Comparison of ENCODE assay signal across 8 mouse cellular contexts in the genomic region with DNA sequence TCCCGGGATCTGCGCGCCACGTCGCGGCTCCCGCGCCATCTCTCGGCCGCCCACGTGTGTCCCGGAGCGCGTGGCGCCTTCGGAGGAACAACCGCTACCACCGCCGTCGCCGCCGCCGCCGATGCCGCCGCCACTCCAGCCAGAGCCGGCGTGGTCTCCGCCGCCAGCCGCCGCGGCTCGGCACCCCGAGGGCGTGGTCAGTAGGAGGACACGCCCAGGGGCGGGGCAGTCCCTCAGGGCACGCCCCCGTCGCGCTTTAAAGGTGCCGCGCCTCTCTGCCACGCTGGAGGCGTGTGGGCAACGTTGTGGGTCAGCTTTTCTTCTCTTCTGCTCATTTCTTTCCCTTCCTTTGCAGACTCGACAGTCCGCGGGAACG. TPM values are rescaled to one million over a fixed set of nuclear protein-coding genes. Genes with fewer than 3 reads are reported as not detected.
DNase-seq lines count a peak whose midpoint lies in the region; ATAC-seq and TF ChIP-seq lines count a peak whose summit lies in the region.

Gene Fzd9, minus strand, starts transcription at position 152 of the 376 bp plus-strand sequence.

- peak within 1 kb of the TSS; percentile 82 for H3K4me3 ChIP-seq in gastrocnemius, adult 2 months
- H3K4me3 ChIP-seq in hindbrain, embryonic 16.5 days (ENCODE audit: low read length) = peak within 1 kb of the TSS; percentile 73

- H3K9ac ChIP-seq in hindbrain, embryonic 16.5 days (ENCODE audit: low read depth, low read length) = peak within 1 kb of the TSS; percentile 77

- H3K27ac ChIP-seq in gastrocnemius, adult 2 months = peak within 1 kb of the TSS; percentile 84
- peak within 1 kb of the TSS; percentile 55 for H3K27ac ChIP-seq in hindbrain, embryonic 16.5 days (ENCODE audit: low read depth, low read length)

- peak; percentile 63 for DNase-seq in T-cell, adult 2 months (ENCODE audit: low spot score)
- peak; percentile 90 for DNase-seq in gastrocnemius, adult 2 months
- peak; percentile 82 to 84 for DNase-seq in layer of hippocampus, postnatal 36 days
- peak; percentile 83 for DNase-seq in lung, postnatal 14 days
- DNase-seq in retina, adult 2 months (ENCODE audit: low read depth, low spot score) = peak; percentile 49
- DNase-seq in thymus, postnatal 25 days = peak; percentile 85

- intact Hi-C loops in gastrocnemius, adult 2 months (cut with DNase I) = loop anchor here (2.0 kb wide), 1 partner anchor 20 kb away; no protein-coding TSS in a partner anchor

- ATAC-seq in common myeloid progenitor, adult 5-6 weeks (replicated peaks; ENCODE audit: low read depth, poor library complexity, severe bottlenecking) = peak; percentile 87
- ATAC-seq in hindbrain, embryonic 16.5 days = peak; percentile 82

- peaks cover 2% of the 10 kb centered on the region; the same call in 1 of the 2 replicates for H3K36me3 ChIP-seq in hindbrain, embryonic 16.5 days (ENCODE audit: control insufficient read depth, insufficient read depth, low read length)

- H3K4me1 ChIP-seq in hindbrain, embryonic 16.5 days (ENCODE audit: control insufficient read depth, insufficient read depth, low read depth, low read length) = peaks cover 22% of the 10 kb centered on the region

- peaks cover 4% of the 10 kb centered on the region for H3K27me3 ChIP-seq in hindbrain, embryonic 16.5 days (replicated peaks; ENCODE audit: control insufficient read depth, insufficient read depth, low read length)

- peak within 1 kb of the TSS; percentile 91 for H3K4me2 ChIP-seq in hindbrain, embryonic 16.5 days (ENCODE audit: low read length)

- TF ChIP-seq CTCF in gastrocnemius, adult 2 months (IDR thresholded peaks at IDR 0.05) = no peak

- WGBS in hindbrain, embryonic 16.5 days = under 1% methylated on average over 35 of the region's 51 CpGs

- 0 out of 2 replicates have a peak, but pooled peaks cover under 1% of the 10 kb centered on the region for H3K9me3 ChIP-seq in hindbrain, embryonic 16.5 days (ENCODE audit: control insufficient read depth, low read length)

RNA-seq across cellular contexts. Expression of gene Fzd9, which starts in this region (rescaled TPM):
- total RNA-seq in common myeloid progenitor, adult 5-6 weeks (2017) = 0.14 and 0.29 TPM in 2 replicates
- total RNA-seq in gastrocnemius, adult 2 months (2021) = 10 to 100 TPM; 23.1 to 52.1 TPM
- 19.7 and 21.3 TPM in 2 replicates for polyA plus RNA-seq in hindbrain, embryonic 16.5 days (2015; fragmentation: Nextera tagmentation; extraction: Ambion mirVana)
- 1 to 10 TPM; 4.1 to 5.7 TPM for total RNA-seq in layer of hippocampus, postnatal 36 days (2021)

Comparison
In these comparisons a context has a peak if more than half of its experiments do, and no peak if none do; other contexts are left out.
1. Peak in every context shown above with its lines: DNase-seq, ATAC-seq, H3K4me3 ChIP-seq and H3K27ac ChIP-seq.
2. Peak in ATAC-seq in common myeloid progenitor, adult 5-6 weeks; RNA of the gene not detected or under 1 TPM.